Mouse (Mus musculus) C2C12 (cell line): ENCODE measurements around the gene Spryd4. TPM values are rescaled to one million over a fixed set of nuclear protein-coding genes. Genes with fewer than 3 reads are reported as not detected.
A peak's percentile ranks its signal among the peaks of the same experiment; 100 is the strongest.
"Not testable (repeated sequence)": the region's sequence is repeated elsewhere in the genome, so short reads cannot be mapped to it uniquely, and the experiment has no call there.

Source experiments
- H3K27me3 ChIP-seq: one replicate; pipeline ENCODE4 v1.6.1; 2011; ENCODE audit not compliant: control insufficient read depth, insufficient read depth, insufficient read length
- H3K36me3 ChIP-seq: one replicate; pipeline ENCODE4 v1.6.1; 2011; ENCODE audit not compliant: control insufficient read depth, insufficient read depth
- H3K4me3 ChIP-seq: one replicate; pipeline ENCODE4 v1.5.1; 2011; ENCODE audit warnings: mild to moderate bottlenecking, control low read depth; ENCODE audit not compliant: poor library complexity, insufficient read depth, severe bottlenecking
- H3K79me2 ChIP-seq: one replicate; pipeline ENCODE4 v1.6.1; 2011; ENCODE audit not compliant: control insufficient read depth, insufficient read depth
- H3K79me3 ChIP-seq: one replicate; pipeline ENCODE4 v1.6.1; 2011; ENCODE audit warnings: low read depth, control low read depth
- H3ac ChIP-seq: one replicate; pipeline ENCODE3; 2011; ENCODE audit warnings: low read depth; ENCODE audit not compliant: control insufficient read depth, insufficient read length
- CEBPB ChIP-seq: IDR thresholded peaks from one replicate; pipeline ENCODE4 v1.6.1; 2011; ENCODE audit warnings: low read depth, mild to moderate bottlenecking, control low read depth, moderate library complexity
- CTCF ChIP-seq: IDR thresholded peaks from one replicate; pipeline ENCODE4 v1.5.1; 2011; ENCODE audit not compliant: control insufficient read depth, insufficient read depth, insufficient read length
- FOSL1 ChIP-seq: IDR thresholded peaks from one replicate; pipeline ENCODE4 v1.8.0; 2011; ENCODE audit warnings: mild to moderate bottlenecking, low read length; ENCODE audit not compliant: poor library complexity, insufficient read depth, severe bottlenecking
- MAX ChIP-seq: IDR thresholded peaks from one replicate; pipeline ENCODE4 v1.6.1; 2011; ENCODE audit warnings: mild to moderate bottlenecking, control low read depth
- MYOD1 ChIP-seq: IDR thresholded peaks from one replicate; pipeline ENCODE4 v1.6.1; 2011; ENCODE audit warnings: low read depth; ENCODE audit not compliant: control insufficient read depth, insufficient read length
- MYOG ChIP-seq: IDR thresholded peaks from one replicate; pipeline ENCODE4 v1.6.1; 2011; ENCODE audit not compliant: control insufficient read depth, insufficient read length; ENCODE audit errors: extremely low read depth
- USF1 ChIP-seq: IDR thresholded peaks from one replicate; pipeline ENCODE4 v1.6.1; 2011; ENCODE audit warnings: low read depth, mild to moderate bottlenecking, control low read depth, moderate library complexity
- long read RNA-seq, 2 experiments: library from polyadenylated mRNA; unstranded; transcript quantifications; one replicate each; pipeline ENCODE4 v2.0.0; 2019 to 2020
- polyA plus RNA-seq: library from polyadenylated mRNA; unstranded; fragments of >200 nt; fragmentation: generic; extraction: Trizol; gene quantifications from one replicate; pipeline ENCODE4 v1.2.1, GENCODE M21; 2012; ENCODE audit warnings: missing spikeins

Spryd4 gene
- 13.4 TPM for polyA plus RNA-seq
- long read RNA-seq, experiment 1, transcript Spryd4-201 (2 exons, 1,583 nt) = major isoform, 16 of 17 reads
- long read RNA-seq, experiment 1, partial matches to known transcripts = 0 of 17 reads
- long read RNA-seq, experiment 1, other reads (novel, unspliced or antisense) = 1 of 17 reads
- long read RNA-seq, experiment 2, transcript Spryd4-201 (2 exons, 1,583 nt) = major isoform, 30 of 30 reads
- long read RNA-seq, experiment 2, partial matches to known transcripts = 0 of 30 reads
- long read RNA-seq, experiment 2, other reads (novel, unspliced or antisense) = 0 of 30 reads

- H3K4me3 ChIP-seq = peak within 1 kb of the TSS; percentile 67
- H3K27me3 ChIP-seq = no peaks in the 10 kb centered on the region
- H3K79me2 ChIP-seq = peaks cover 26% of the 10 kb centered on the region
- peaks cover 6% of the 10 kb centered on the region for H3K36me3 ChIP-seq
- peaks cover 13% of the 10 kb centered on the region for H3K79me3 ChIP-seq
- TF ChIP-seq MYOD1 (no peak), MAX (peak; percentile 96), USF1 (peak; percentile 99)
- H3ac ChIP-seq = peak within 1 kb of the TSS; percentile 78
Observed at GRCm38 (mm10) chr10:128211390-128212108, at the start of gene Spryd4. Spryd4 (minus strand) TSS chr10:128211807.

GRCm38 (mm10) chr10:128260376-128260775, 48.8 kb upstream of the Spryd4 start:
- H3K27me3 ChIP-seq, H3K79me2 ChIP-seq, H3ac ChIP-seq, H3K36me3 ChIP-seq, H3K79me3 ChIP-seq, H3K4me3 ChIP-seq: not testable (repeated sequence)

- Histone ChIP-seq H3K4me3 (no peak overlapping the region), H3K79me3 (no peaks in the 10 kb centered on the region), H3K27me3 (no peaks in the 10 kb centered on the region), H3K79me2 (no peaks in the 10 kb centered on the region), H3ac (no peak overlapping the region), H3K36me3 (no peaks in the 10 kb centered on the region)
- TF ChIP-seq FOSL1 (no peak), MYOG (no peak), CEBPB (no peak), USF1 (no peak), MAX (no peak), CTCF (no peak), MYOD1 (no peak)
Observed at GRCm38 (mm10) chr10:128259946-128260345, 48.3 kb upstream of the Spryd4 start.

- Histone ChIP-seq H3ac (no peak overlapping the region), H3K79me3 (no peaks in the 10 kb centered on the region), H3K4me3 (no peak overlapping the region), H3K79me2 (no peaks in the 10 kb centered on the region), H3K27me3 (no peaks in the 10 kb centered on the region), H3K36me3 (no peaks in the 10 kb centered on the region)
- TF ChIP-seq MYOG (no peak), CTCF (no peak), CEBPB (no peak), FOSL1 (no peak), USF1 (no peak), MAX (no peak), MYOD1 (no peak)
Observed at GRCm38 (mm10) chr10:128258953-128259352, 47.3 kb upstream of the Spryd4 start.

- TF ChIP-seq MAX (peak; percentile 88), USF1 (peak; percentile 43), FOSL1 (peak; percentile 88), MYOG (no peak)
- Histone ChIP-seq H3K79me3 (no peaks in the 10 kb centered on the region), H3ac (no peak overlapping the region), H3K79me2 (no peaks in the 10 kb centered on the region), H3K4me3 (no peak overlapping the region), H3K36me3 (peaks cover 18% of the 10 kb centered on the region), H3K27me3 (no peaks in the 10 kb centered on the region)
Observed at GRCm38 (mm10) chr10:128256328-128256727, 44.7 kb upstream of the Spryd4 start.

- no peak overlapping the region for H3K4me3 ChIP-seq
- peak; percentile 9 for TF ChIP-seq CEBPB
- TF ChIP-seq USF1 = no peak
- H3K79me3 ChIP-seq = no peaks in the 10 kb centered on the region
- H3K79me2 ChIP-seq = no peaks in the 10 kb centered on the region
- H3K27me3 ChIP-seq = no peaks in the 10 kb centered on the region
- H3ac ChIP-seq = no peak overlapping the region
- peaks cover 22% of the 10 kb centered on the region for H3K36me3 ChIP-seq
Observed at GRCm38 (mm10) chr10:128255925-128256324, 44.3 kb upstream of the Spryd4 start.
